Mouse (Mus musculus) retina, postnatal 1 day (tissue): Measurements from ENCODE around the gene Ugt1a8.
"Not testable (repeated sequence)": the region's sequence is repeated elsewhere in the genome, so short reads cannot be mapped to it uniquely, and the experiment has no call there.

Experiments used
- DNase-seq: peaks from one replicate; pipeline ENCODE4 v3.0.0-alpha.2; 2012

Gene Ugt1a8

GRCm38 (mm10) chr1:88087513-88087912 is at the start of gene Ugt1a8:
Gene Ugt1a8 (plus strand): TSS chr1:88087813.
- no peak for DNase-seq

GRCm38 (mm10) chr1:88043044-88043443 is 44.6 kb upstream of the Ugt1a8 start:
- DNase-seq, result not testable (repeated sequence)

DNA sequence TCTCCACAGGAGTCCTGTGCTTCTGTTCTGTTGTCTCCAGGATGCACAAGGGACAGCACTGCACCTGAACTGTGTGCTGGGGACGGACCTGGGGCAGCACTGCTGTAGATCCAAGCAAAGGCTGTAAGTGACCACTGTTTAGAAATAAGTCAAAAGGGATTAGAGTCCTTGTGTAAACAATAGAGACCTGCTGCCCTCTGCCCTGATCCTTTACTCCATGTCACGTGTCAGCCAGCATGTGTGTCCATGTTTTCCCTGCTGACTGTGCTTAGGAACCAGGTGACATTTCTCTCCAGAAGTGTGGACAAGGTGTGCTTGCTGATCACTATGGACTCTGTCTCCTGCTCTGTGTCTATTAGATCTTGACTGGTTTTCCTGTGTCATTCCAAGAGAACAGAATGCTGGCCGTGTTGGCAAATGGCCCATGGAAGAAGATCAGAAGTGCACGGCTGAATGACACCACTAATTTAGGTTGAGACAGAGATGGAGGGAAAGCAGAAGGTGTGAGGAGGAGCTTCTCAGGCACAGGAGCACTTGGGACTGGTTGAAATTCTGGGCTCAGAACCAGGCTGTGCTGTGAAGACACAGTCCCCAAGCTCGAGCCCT is 42.7 kb upstream of the Ugt1a8 start:
- DNase-seq, result not testable (repeated sequence)

DNA sequence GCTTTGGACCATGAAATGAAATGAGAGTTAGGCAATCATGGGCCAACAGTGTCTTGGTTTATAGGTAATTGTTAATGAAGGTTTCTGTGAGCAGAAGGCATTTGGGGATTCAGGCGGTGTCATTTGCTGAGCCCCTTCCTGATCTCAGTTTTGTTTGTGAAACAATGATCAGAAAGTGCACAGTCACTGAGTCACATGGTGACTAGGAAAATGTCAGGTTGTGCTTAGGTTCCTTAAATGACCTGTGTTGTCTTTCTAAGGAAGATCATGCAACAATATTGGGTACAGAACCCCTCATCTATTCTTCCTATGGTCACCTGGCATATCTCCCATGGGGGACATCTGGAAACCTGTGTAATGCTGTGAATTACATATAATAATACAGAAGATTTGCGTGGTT is 40.2 kb upstream of the Ugt1a8 start:
- DNase-seq, result not testable (repeated sequence)

- DNase-seq, result no peak
Measured at GRCm38 (mm10) chr1:88055088-88055487, 32.5 kb upstream of the Ugt1a8 start, which contains the start of gene Ugt1a10. Gene Ugt1a10 (plus strand): TSS chr1:88055388.

- not testable (repeated sequence) for DNase-seq
Measured at GRCm38 (mm10) chr1:88066472-88067102, 21.0 kb upstream of the Ugt1a8 start.

DNA sequence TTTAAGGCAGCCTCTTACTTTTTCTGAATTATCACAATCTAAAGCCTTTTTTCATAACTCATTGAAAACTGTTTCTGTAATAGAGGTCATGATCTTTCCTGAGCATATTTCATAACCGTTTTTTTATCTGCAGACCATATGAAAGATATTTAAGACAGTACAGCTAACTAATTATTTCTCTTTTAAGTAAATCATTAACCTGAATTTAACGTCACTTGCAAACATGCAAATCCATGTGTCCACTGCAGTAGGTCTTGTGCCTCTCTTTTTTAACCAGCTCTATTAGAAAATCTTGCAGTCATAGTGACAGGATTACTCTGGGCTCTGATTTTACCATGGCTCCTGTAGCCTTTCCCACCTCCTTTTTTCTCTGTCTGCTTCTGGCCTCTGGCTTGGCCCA is 17.1 kb upstream of the Ugt1a8 start, which contains the start of gene Ugt1a9:
Gene Ugt1a9, plus strand, starts transcription at position 306 of the 400 bp plus-strand sequence.
- no peak for DNase-seq

DNA sequence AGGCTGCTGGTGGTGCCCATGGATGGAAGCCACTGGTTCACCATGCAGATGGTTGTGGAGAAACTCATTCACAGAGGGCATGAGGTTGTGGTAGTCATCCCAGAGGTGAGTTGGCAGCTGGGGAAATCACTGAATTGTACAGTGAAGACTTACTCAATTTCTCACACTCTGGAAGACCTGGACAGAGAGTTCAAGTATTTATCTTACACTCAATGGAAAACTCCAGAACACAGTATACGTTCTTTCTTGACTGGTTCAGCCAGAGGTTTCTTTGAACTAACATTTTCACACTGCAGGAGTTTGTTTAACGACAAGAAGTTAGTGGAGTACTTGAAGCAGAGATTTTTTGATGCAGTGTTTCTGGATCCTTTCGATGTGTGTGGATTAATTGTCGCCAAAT is 16.7 kb upstream of the Ugt1a8 start:
- no peak for DNase-seq

DNA sequence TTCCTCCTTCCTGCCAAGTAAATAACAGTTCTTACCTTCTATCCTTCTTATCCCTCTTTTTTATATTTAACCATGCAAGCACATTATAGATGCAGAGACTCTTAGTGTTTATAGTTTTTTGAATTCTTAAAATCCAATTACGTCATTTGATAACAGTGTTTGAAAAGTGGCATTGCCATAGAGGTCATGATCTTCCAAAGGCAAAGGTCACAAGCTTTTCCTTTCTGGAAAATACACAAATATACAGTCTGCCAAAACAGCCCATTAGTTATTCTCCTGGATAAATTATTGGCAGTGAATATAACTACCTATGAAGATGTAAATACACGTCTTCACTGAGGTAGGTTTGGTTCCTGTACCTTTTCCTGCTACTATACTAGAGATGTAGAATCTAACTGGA is 13.1 kb upstream of the Ugt1a8 start:
- DNase-seq, result no peak

- no peak for DNase-seq
Measured at GRCm38 (mm10) chr1:88077128-88077527, 10.5 kb upstream of the Ugt1a8 start.

DNA sequence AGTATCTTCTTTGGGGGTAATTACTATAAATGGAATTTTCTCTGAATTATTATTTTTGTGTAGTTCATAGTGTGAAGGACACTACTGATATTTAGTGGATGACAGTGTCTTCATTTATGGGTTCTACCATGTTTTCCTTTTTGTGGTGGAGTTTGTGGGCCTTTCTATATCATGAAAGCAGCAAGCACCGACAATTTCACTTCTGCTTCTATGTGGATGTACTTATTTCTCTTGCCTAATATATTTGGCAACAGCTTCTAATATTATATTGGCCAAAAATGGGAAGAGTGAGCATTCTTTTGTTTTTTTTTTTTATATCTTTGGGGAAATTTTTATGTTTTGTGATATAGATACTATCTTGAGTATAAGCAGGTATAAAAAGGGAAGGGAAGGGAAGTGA is 5.9 kb upstream of the Ugt1a8 start:
- no peak for DNase-seq

DNA sequence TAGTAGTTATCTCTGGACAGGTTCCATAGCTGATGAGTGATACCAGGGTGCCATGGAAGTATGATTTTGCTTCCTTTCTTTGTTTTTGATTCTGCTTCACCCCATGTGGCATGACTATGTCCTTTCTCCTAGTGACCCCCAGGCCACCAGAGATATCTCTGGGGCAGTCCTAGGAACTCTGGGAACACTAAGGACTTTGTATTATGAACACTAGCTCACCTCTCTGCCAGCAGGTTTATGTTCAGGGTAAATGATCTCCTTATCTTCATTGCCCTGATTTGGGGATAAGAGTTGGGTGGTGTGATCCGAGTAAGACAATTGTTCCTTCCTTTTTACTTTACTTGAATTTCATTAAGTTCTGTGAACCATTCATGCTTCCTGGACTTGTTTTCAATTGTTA is 1.5 kb upstream of the Ugt1a8 start:
- no peak for DNase-seq

GRCm38 (mm10) chr1:88092341-88092740 is 4.7 kb downstream of the Ugt1a8 start:
- DNase-seq, result no peak

GRCm38 (mm10) chr1:88094270-88094676 is 6.7 kb downstream of the Ugt1a8 start:
- peak; percentile 4 for DNase-seq

- no peak for DNase-seq
Measured at GRCm38 (mm10) chr1:88094941-88095492, 7.4 kb downstream of the Ugt1a8 start, which contains the start of gene Ugt1a7c. Gene Ugt1a7c (plus strand): TSS chr1:88095062.

DNA sequence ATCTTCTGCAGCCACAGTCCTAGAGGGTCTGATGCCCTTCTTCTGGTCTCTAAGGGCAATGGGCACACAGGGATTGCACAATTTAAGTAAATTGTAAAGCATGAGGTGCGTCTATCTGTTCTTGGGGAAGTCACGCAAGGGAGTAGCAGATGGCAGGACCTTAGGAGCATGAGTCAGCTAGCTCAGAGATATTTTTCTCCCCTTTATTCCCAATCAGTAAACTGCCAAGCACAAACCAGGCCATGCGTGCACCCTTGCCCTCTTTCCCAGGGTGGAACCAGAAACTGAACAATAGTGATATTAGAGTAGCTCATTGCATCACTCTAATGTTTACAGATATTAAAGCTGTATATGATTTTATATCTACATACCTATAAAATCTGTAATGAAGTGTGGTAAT is 10.9 kb downstream of the Ugt1a8 start:
- not testable (repeated sequence) for DNase-seq

DNA sequence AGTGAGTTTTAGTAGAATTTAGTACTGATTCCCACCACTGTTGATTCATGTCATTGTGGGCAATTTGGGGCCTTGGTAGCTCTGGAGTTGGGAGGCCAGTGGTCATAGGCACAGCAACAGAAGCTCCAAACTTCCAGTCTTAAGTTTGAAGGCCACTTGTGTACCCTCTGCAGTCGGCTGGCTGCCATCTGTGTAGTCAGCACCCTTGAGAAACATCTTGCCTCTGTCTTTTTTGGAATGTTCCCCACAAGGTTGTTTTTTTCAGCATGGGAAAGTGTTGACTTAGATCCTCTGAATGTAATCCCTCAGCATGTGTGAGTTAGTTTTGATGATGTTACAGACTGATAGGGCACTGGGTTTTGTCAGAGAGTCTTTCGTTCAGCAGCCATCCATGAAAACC is 12.1 kb downstream of the Ugt1a8 start:
- not testable (repeated sequence) for DNase-seq

DNA sequence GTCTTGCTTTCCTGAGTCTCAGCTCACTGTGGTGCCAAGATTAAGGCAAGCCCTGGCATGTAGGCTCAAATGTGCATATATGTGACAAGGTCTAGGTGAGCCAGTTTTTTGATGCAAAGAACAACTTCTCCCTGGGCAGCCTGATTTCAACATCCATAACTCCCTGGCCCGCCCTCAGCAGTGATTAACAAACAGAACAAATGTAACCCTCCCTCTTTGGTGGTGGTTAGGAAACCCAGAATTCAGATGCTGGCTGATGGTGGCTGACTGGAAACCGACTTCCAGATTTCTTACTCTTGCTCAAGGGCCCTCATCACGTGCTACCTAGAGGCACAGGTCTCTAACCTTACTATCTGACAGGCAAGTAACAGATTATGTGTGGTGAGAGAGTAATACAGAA is 15.4 kb downstream of the Ugt1a8 start, which contains the start of gene Ugt1a6b:
Gene Ugt1a6b, plus strand, starts transcription at position 234 of the 400 bp plus-strand sequence.
- DNase-seq, result not testable (repeated sequence)

GRCm38 (mm10) chr1:88103697-88104468 is 16.3 kb downstream of the Ugt1a8 start:
- DNase-seq, result not testable (repeated sequence)

DNA sequence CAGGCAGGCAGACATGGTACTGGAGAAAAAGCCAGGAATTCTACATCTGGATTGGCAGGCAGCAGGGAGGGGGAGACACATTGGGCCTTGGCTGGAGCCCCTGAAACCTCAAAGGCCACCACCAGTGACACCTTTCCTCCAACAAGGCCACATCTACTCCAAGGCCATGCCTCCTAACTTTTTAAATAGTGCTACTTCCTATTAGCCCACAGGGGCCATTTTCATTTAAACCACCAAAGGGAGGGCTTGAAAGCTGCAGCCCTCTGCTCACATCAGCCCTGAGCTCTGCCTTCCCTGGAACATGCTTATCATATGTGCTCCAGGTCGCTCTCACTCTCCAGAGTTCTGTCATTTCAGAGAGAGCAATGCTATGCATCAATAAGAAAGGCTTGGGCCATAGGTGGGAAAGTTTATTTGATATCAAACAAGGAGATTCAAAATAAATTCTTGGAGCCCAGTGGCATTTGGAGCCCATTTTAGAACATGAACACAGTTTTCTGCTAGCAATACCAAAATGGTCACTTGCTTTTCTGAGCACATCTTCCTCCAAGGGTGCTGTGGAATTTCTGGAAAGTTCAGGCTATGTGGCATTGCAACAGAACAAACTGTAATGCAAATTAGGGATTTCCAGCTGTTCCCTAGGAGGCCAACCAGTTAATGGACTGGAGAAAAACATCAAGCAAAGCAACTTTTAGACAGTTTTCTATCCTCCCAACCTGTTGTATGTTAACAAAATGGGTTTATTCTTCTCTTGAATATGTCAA is 17.2 kb downstream of the Ugt1a8 start:
- no peak for DNase-seq

DNA sequence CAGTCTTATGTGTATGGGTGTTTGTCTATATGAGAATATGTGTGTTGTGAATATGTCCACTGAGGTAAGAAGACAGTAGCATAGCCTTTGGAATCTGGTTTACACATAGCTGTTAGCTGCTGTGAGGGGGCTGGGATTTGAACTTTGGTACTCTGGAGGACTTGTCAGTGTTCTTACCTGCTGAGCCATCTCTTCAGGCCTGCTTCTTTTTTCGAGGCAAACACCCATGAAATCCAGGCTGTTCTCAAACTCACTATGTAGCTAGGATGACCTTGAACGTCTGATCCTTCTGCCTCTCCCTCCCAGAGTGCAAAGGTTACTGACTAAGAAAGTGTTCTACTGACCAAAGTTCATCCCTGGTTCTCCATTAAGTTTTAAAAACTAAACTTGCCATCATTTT is 18.0 kb downstream of the Ugt1a8 start:
- DNase-seq, result no peak

GRCm38 (mm10) chr1:88109027-88109557 is 21.5 kb downstream of the Ugt1a8 start:
- DNase-seq, result not testable (repeated sequence)
